Mouse (Mus musculus) ES-Bruce4 (cell line): ENCODE data around the gene H1f0. TPM values are rescaled to one million over a fixed set of nuclear protein-coding genes. Genes with fewer than 3 reads are reported as not detected.

Source experiments
- H3K27ac ChIP-seq: 2 replicates; pipeline ENCODE4 v1.5.1; 2012; ENCODE audit warnings: low read length, inconsistent platforms; ENCODE audit not compliant: insufficient read depth
- H3K27me3 ChIP-seq: 2 replicates; pipeline ENCODE4 v1.6.1; 2012; ENCODE audit warnings: mild to moderate bottlenecking, low read length, inconsistent platforms; ENCODE audit not compliant: control insufficient read depth, poor library complexity, insufficient read depth, severe bottlenecking
- H3K36me3 ChIP-seq: 2 replicates; pipeline ENCODE4 v1.6.1; 2012; ENCODE audit warnings: inconsistent platforms, mild to moderate bottlenecking, low read length, moderate library complexity; ENCODE audit not compliant: control insufficient read depth, poor library complexity, insufficient read depth, severe bottlenecking
- H3K4me1 ChIP-seq: one replicate; pipeline ENCODE4 v1.8.1; 2011; ENCODE audit warnings: low read length; ENCODE audit not compliant: control insufficient read depth, insufficient read depth
- H3K4me3 ChIP-seq: 2 replicates; pipeline ENCODE4 v1.5.1; 2011; ENCODE audit warnings: low read depth, mild to moderate bottlenecking, low read length
- H3K9ac ChIP-seq: 2 replicates; pipeline ENCODE4 v1.6.1; 2012; ENCODE audit warnings: low read depth, mild to moderate bottlenecking, inconsistent platforms; ENCODE audit not compliant: poor library complexity, severe bottlenecking
- H3K9me3 ChIP-seq: replicated peaks from 2 replicates; pipeline ENCODE4 v1.6.1; 2012; ENCODE audit warnings: mild to moderate bottlenecking, low read length, inconsistent platforms; ENCODE audit not compliant: control insufficient read depth, poor library complexity, insufficient read depth, severe bottlenecking
- CTCF ChIP-seq: IDR thresholded peaks from one replicate; pipeline ENCODE4 v1.8.1; 2011; ENCODE audit warnings: low read depth, low read length
- EP300 ChIP-seq: IDR thresholded peaks from 2 replicates; pipeline ENCODE4 v1.6.1; 2011; ENCODE audit warnings: low read depth, low read length; ENCODE audit not compliant: insufficient read depth
- POLR2A ChIP-seq: IDR thresholded peaks from one replicate; pipeline ENCODE4 v1.8.1; 2011; ENCODE audit warnings: low read length; ENCODE audit not compliant: insufficient read depth
- polyA plus RNA-seq: library from polyadenylated mRNA; stranded (reverse); fragments of >200 nt; gene quantifications from 2 replicates; pipeline ENCODE4 v1.2.4, GENCODE M21; 2011; ENCODE audit warnings: low read depth; ENCODE audit not compliant: missing spikeins, insufficient read depth, insufficient read length

H1f0 gene
- polyA plus RNA-seq, 1 experiment = 59.8 TPM

DNA sequence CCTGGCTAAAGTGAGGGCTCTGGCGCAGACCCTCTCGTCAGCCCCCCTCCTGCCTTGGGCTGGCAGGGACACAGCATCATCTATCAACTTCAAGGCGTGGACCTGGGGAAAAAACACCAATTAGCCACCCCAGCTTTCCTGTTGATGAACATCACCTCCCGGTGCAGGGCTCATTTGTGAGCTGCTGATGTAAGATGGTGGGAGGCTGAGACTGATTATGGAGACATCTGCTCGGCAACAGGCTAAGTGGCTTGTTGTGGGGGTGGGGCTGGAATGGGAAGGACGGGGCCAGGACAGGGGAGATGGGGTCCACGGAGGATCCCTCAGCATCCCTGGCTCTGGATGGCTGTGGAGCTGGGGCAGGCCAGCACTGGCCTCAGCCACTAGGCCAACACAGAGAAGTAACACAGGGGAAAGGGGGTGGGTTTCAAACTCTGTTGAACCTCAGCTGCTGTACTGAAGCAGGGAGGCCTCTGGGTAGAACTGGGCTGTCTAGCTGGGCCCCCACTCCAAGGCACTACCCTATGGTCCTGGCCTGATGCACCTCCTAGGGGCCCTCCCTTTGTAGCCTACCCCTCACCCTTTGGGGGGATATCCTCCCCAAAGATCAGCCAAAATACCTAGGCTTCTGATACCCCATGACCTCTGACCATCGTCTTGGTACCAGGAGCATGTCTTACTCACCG lies 22.1 kb downstream of the H1f0 start:
- no peak overlapping the region for H3K9ac ChIP-seq
- TF ChIP-seq CTCF = no peak
- TF ChIP-seq EP300 = no peak
- TF ChIP-seq POLR2A = no peak
- no peaks in the 10 kb centered on the region for H3K27me3 ChIP-seq
- no peaks in the 10 kb centered on the region for H3K9me3 ChIP-seq
- no peak overlapping the region for H3K27ac ChIP-seq
- H3K4me3 ChIP-seq = no peak overlapping the region
- peaks cover 8% of the 10 kb centered on the region for H3K36me3 ChIP-seq
- H3K4me1 ChIP-seq = peaks cover 5% of the 10 kb centered on the region

DNA sequence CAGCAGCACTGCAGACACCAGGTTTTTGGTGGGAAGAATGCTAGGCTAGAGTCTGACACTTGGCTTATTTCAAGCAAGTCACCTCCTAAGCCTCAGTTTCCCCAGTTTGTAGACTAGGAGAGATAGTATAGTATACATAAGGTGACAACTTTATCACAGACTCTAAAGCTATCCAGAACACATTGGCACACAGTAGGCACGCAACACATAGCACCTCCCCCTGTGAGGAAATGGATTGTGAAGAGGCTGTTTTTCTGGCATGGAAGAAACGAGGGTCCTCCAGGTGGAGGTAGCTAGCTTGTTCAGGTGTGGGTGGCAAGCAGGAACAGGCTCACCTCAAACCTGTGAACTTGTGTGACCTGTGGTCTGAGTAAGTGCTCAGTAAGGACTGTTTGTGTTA lies 22.7 kb downstream of the H1f0 start:
- TF ChIP-seq EP300 = no peak
- no peak for TF ChIP-seq POLR2A
- TF ChIP-seq CTCF = no peak
- H3K9ac ChIP-seq = peak overlapping the region; percentile 9; the same call in 1 of the 2 replicates

DNA sequence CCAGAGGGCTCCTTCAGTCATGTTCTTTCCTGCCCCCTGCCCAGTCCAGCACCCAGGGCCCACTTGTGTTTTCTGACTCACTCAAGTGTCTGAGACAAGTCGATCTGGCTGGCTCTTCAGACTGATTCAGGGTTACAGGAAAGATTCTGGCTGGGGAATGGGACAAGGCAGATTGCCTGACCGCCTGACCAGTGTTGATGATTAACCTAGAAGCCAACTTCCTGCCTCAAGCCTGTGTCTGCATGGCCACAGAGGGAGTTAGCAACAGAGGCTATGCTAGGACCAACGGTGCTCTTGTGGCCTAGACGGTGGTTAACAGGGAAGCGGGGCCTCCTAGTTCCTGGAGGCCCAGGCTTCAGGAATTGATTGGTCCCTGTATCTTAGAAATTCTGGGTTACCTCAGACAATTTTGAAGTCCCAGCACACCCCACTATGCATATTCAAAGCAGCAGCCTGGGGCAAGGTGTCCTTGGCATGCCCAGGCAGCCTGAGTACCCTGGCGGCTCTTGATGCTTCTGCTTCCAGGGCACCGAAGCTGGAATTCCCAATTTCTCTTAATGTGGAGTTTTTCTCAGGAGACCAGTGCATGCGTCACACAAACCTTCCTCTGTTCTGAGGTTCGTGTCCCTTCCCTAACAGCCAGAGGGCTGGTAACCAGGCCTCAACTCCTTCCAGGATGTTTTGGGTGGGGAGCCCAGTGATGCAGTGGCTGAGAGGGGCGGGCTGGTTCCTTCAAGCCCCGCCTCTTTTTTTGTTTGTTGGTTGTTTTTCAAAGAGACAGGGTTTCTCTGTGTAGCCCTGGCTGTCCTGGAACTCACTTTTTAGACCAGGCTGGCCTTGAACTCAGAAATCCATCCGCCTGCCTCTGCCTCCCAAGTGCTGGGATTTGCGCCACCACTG lies 23.5 kb downstream of the H1f0 start:
- Histone ChIP-seq H3K27ac (peak overlapping the region; percentile 66), H3K9ac (peak overlapping the region; percentile 9; the same call in 1 of the 2 replicates), H3K36me3 (peaks cover 14% of the 10 kb centered on the region), H3K9me3 (no peaks in the 10 kb centered on the region), H3K27me3 (no peaks in the 10 kb centered on the region), H3K4me1 (peaks cover 5% of the 10 kb centered on the region), H3K4me3 (no peak overlapping the region)
- TF ChIP-seq CTCF (no peak), EP300 (no peak), POLR2A (no peak)

More for the DNA sequence above, 22.7 kb downstream of the H1f0 start:
- no peaks in the 10 kb centered on the region for H3K27me3 ChIP-seq
- no peaks in the 10 kb centered on the region for H3K9me3 ChIP-seq
- H3K27ac ChIP-seq = peak overlapping the region; percentile 66
- H3K36me3 ChIP-seq = peaks cover 9% of the 10 kb centered on the region
- H3K4me3 ChIP-seq = no peak overlapping the region
- peaks cover 5% of the 10 kb centered on the region for H3K4me1 ChIP-seq

DNA sequence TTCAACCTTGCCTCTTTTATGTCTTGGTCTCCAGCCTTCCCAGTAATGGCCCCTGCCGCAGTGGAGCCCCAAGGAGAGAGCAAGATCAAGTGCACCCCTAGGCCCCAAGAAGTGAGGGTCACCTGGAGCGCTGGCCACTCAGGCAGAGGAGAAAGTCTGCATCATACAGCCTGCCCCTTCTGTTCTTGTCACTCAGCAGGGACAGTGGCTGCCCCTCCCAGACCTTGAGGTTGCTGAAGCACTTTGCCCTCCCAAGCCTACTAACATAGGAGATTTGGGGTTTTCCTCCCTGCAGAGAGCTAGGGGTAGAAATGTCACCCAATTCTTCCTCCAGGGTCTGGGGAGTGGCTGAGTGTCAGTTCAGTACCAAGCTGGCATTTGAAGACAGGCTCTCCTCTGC lies 24.1 kb downstream of the H1f0 start:
- Histone ChIP-seq H3K27ac (peak overlapping the region; percentile 66), H3K27me3 (no peaks in the 10 kb centered on the region), H3K9me3 (no peaks in the 10 kb centered on the region), H3K36me3 (peaks cover 14% of the 10 kb centered on the region), H3K4me1 (peaks cover 5% of the 10 kb centered on the region), H3K4me3 (no peak overlapping the region), H3K9ac (no peak overlapping the region)
- no peak for TF ChIP-seq POLR2A
- TF ChIP-seq EP300 = no peak
- no peak for TF ChIP-seq CTCF

DNA sequence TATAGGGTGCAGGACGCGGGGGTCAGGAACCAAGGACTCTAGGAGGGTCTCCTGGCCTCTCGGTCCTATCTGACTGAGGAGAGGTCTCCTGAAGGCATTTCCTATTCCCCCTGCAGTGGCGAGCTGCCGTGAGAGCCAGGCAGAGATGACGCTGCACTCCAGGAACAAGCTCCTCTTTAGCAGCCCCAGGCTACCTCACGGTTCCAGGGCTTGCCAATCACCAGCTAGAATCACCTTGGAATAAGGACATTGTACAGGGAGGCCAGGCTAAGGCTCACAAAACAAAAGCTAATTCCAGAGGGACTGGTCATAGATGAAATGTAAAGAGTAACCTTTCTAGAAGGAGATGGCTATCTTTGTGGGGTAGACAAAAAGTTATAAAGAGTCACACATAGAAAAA lies 28.4 kb downstream of the H1f0 start:
- H3K27me3 ChIP-seq = no peaks in the 10 kb centered on the region
- no peaks in the 10 kb centered on the region for H3K9me3 ChIP-seq
- TF ChIP-seq EP300 (no peak), POLR2A (no peak), CTCF (no peak)
- no peak overlapping the region for H3K27ac ChIP-seq
- H3K4me1 ChIP-seq = peaks cover 2% of the 10 kb centered on the region
- peaks cover 14% of the 10 kb centered on the region for H3K36me3 ChIP-seq
- H3K4me3 ChIP-seq = no peak overlapping the region
- H3K9ac ChIP-seq = no peak overlapping the region
